Mouse (Mus musculus): ENCODE measurements around the gene Pde6h. TPM values are rescaled to one million over a fixed set of nuclear protein-coding genes. Genes with fewer than 3 reads are reported as not detected.

The Pde6h gene
- total and polyA plus RNA-seq, 3 experiments, result 0.05 TPM; not detected in 2

DNA sequence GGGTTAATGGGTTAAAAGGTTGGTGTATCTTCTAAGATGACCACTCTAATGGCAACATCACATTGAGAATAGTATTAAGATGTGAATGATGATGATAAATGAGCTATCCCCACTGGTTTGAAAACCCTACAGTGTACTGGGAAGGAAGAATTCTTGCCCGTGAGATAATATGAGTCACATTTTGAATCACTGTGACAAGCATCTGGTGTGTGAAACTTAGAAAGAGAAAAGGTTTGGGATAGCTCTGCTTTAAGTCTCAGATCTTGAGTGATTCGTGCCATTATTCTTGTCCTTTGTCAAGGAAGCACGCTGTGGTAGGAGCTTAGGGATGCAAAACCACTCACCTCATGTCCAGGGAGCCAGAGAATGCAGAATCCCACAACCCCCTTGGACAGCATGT lies 75.4 kb downstream of the Pde6h start:
- no peak for TF ChIP-seq TAL1 (conservative IDR thresholded peaks at IDR 0.05; ENCODE audit: low read depth, low read length)
- no peak for TF ChIP-seq GATA2 (IDR thresholded peaks at IDR 0.05; ENCODE audit: borderline replicate concordance, low read depth, low read length)
- no peak for TF ChIP-seq POLR2AphosphoS5 (IDR thresholded peaks at IDR 0.05; ENCODE audit: insufficient replicate concordance, low read depth, low read length)
- TF ChIP-seq GATA1 (IDR thresholded peaks at IDR 0.05; ENCODE audit: borderline replicate concordance, low read length), result no peak
- TF ChIP-seq CTCF (IDR thresholded peaks at IDR 0.05; ENCODE audit: low read depth, low read length), result no peak
- peaks cover 16% of the 10 kb centered on the region for H3K9me3 ChIP-seq (replicated peaks)
- peaks cover 3% of the 10 kb centered on the region; the same call in 1 of the 2 replicates for H3K27me3 ChIP-seq (ENCODE audit: insufficient read depth, low read length)
- no peaks in the 10 kb centered on the region; the same call in 1 of the 2 replicates for H3K4me1 ChIP-seq (ENCODE audit: insufficient read depth, low read depth, low read length)
- ATAC-seq (ENCODE audit: extremely low read depth, insufficient number of reproducible peaks, low FRiP score, poor library complexity, severe bottlenecking) (no peak), DNase-seq (ENCODE audit: low spot score) (no peak)
- H3K36me3 ChIP-seq (replicated peaks), result no peaks in the 10 kb centered on the region
- H3K4me3 ChIP-seq (ENCODE audit: low read depth, low read length), result no peak overlapping the region

- no peak for DNase-seq (ENCODE audit: low spot score)
- peaks cover 21% of the 10 kb centered on the region for H3K9me3 ChIP-seq (replicated peaks)
- H3K4me3 ChIP-seq (ENCODE audit: low read depth, low read length), result no peak overlapping the region
- H3K27me3 ChIP-seq (ENCODE audit: insufficient read depth, low read length), result peaks cover 3% of the 10 kb centered on the region; the same call in 1 of the 2 replicates
- no peaks in the 10 kb centered on the region; the same call in 1 of the 2 replicates for H3K4me1 ChIP-seq (ENCODE audit: insufficient read depth, low read depth, low read length)
- ATAC-seq (ENCODE audit: extremely low read depth, insufficient number of reproducible peaks, low FRiP score, poor library complexity, severe bottlenecking), result no peak
- TF ChIP-seq CTCF (IDR thresholded peaks at IDR 0.05; ENCODE audit: low read depth, low read length), result no peak; the same call in 1 of the 2 replicates
- no peak for TF ChIP-seq GATA1 (IDR thresholded peaks at IDR 0.05; ENCODE audit: borderline replicate concordance, low read length)
- no peak for TF ChIP-seq TAL1 (conservative IDR thresholded peaks at IDR 0.05; ENCODE audit: low read depth, low read length)
- no peaks in the 10 kb centered on the region for H3K36me3 ChIP-seq (replicated peaks)
Measured at GRCm38 (mm10) chr6:136999707-137000446, 76.2 kb downstream of the Pde6h start.

GRCm38 (mm10) chr6:137000706-137001105 lies 77.1 kb downstream of the Pde6h start:
- Histone ChIP-seq H3K36me3 (replicated peaks) (no peaks in the 10 kb centered on the region), H3K4me3 (ENCODE audit: low read depth, low read length) (no peak overlapping the region), H3K4me1 (ENCODE audit: insufficient read depth, low read depth, low read length) (no peaks in the 10 kb centered on the region; the same call in 1 of the 2 replicates), H3K9me3 (replicated peaks) (peaks cover 21% of the 10 kb centered on the region), H3K27me3 (ENCODE audit: insufficient read depth, low read length) (peaks cover 3% of the 10 kb centered on the region; the same call in 1 of the 2 replicates)
- TF ChIP-seq GATA2 (IDR thresholded peaks at IDR 0.05; ENCODE audit: borderline replicate concordance, low read depth, low read length) (no peak), TAL1 (conservative IDR thresholded peaks at IDR 0.05; ENCODE audit: low read depth, low read length) (no peak), POLR2AphosphoS5 (IDR thresholded peaks at IDR 0.05; ENCODE audit: insufficient replicate concordance, low read depth, low read length) (no peak), CTCF (IDR thresholded peaks at IDR 0.05; ENCODE audit: low read depth, low read length) (no peak), GATA1 (IDR thresholded peaks at IDR 0.05; ENCODE audit: borderline replicate concordance, low read length) (no peak)
- DNase-seq (ENCODE audit: low spot score) (no peak), ATAC-seq (ENCODE audit: extremely low read depth, insufficient number of reproducible peaks, low FRiP score, poor library complexity, severe bottlenecking) (no peak)

GRCm38 (mm10) chr6:137001267-137002168 lies 77.9 kb downstream of the Pde6h start:
- H3K36me3 ChIP-seq (replicated peaks), result no peaks in the 10 kb centered on the region
- H3K4me1 ChIP-seq (ENCODE audit: insufficient read depth, low read depth, low read length), result no peaks in the 10 kb centered on the region; the same call in 1 of the 2 replicates
- H3K4me3 ChIP-seq (ENCODE audit: low read depth, low read length), result no peak overlapping the region
- DNase-seq (ENCODE audit: low spot score) (no peak), ATAC-seq (ENCODE audit: extremely low read depth, insufficient number of reproducible peaks, low FRiP score, poor library complexity, severe bottlenecking) (no peak)
- no peak for TF ChIP-seq GATA2 (IDR thresholded peaks at IDR 0.05; ENCODE audit: borderline replicate concordance, low read depth, low read length)
- no peak for TF ChIP-seq GATA1 (IDR thresholded peaks at IDR 0.05; ENCODE audit: borderline replicate concordance, low read length)
- no peak for TF ChIP-seq CTCF (IDR thresholded peaks at IDR 0.05; ENCODE audit: low read depth, low read length)
- TF ChIP-seq TAL1 (conservative IDR thresholded peaks at IDR 0.05; ENCODE audit: low read depth, low read length), result no peak
- no peak for TF ChIP-seq POLR2AphosphoS5 (IDR thresholded peaks at IDR 0.05; ENCODE audit: insufficient replicate concordance, low read depth, low read length)
- peaks cover 23% of the 10 kb centered on the region for H3K9me3 ChIP-seq (replicated peaks)
- H3K27me3 ChIP-seq (ENCODE audit: insufficient read depth, low read length), result peaks cover 3% of the 10 kb centered on the region; the same call in 1 of the 2 replicates

GRCm38 (mm10) chr6:137002169-137002514 lies 78.5 kb downstream of the Pde6h start:
- H3K27me3 ChIP-seq (ENCODE audit: insufficient read depth, low read length), result peaks cover 3% of the 10 kb centered on the region; the same call in 1 of the 2 replicates
- no peak overlapping the region for H3K4me3 ChIP-seq (ENCODE audit: low read depth, low read length)
- ATAC-seq (ENCODE audit: extremely low read depth, insufficient number of reproducible peaks, low FRiP score, poor library complexity, severe bottlenecking) (no peak), DNase-seq (ENCODE audit: low spot score) (no peak)
- no peaks in the 10 kb centered on the region; the same call in 1 of the 2 replicates for H3K4me1 ChIP-seq (ENCODE audit: insufficient read depth, low read depth, low read length)
- no peaks in the 10 kb centered on the region for H3K36me3 ChIP-seq (replicated peaks)
- H3K9me3 ChIP-seq (replicated peaks), result peaks cover 29% of the 10 kb centered on the region
- no peak for TF ChIP-seq CTCF (IDR thresholded peaks at IDR 0.05; ENCODE audit: low read depth, low read length)
- no peak for TF ChIP-seq GATA1 (IDR thresholded peaks at IDR 0.05; ENCODE audit: borderline replicate concordance, low read length)
- no peak for TF ChIP-seq TAL1 (conservative IDR thresholded peaks at IDR 0.05; ENCODE audit: low read depth, low read length)
- no peak for TF ChIP-seq GATA2 (IDR thresholded peaks at IDR 0.05; ENCODE audit: borderline replicate concordance, low read depth, low read length)
- no peak for TF ChIP-seq POLR2AphosphoS5 (IDR thresholded peaks at IDR 0.05; ENCODE audit: insufficient replicate concordance, low read depth, low read length)

DNA sequence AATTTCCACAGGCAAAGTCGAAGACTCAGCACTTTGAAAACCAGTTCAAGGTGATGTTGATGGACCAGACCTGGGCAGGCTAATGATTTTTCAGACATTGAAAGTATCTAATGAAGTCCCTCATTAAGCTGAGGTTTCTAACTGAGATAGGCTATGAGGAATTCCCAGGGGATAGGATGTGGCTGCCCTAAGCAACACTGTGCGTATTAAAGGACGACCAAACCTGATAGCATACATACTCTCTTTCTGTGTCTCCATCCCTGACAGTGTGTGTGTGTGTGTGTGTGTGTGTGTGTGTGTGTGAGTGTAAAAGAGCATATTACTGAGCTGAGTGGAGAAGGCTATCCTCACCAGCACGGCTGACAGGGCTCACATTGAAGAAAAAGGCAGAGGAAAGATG lies 80.7 kb downstream of the Pde6h start:
- ATAC-seq (ENCODE audit: extremely low read depth, insufficient number of reproducible peaks, low FRiP score, poor library complexity, severe bottlenecking), result no peak
- no peak overlapping the region for H3K4me3 ChIP-seq (ENCODE audit: low read depth, low read length)

More for the DNA sequence above, 80.7 kb downstream of the Pde6h start:
- Histone ChIP-seq H3K36me3 (replicated peaks) (no peaks in the 10 kb centered on the region), H3K9me3 (replicated peaks) (peaks cover 35% of the 10 kb centered on the region), H3K4me1 (ENCODE audit: insufficient read depth, low read depth, low read length) (no peaks in the 10 kb centered on the region; the same call in 1 of the 2 replicates), H3K27me3 (ENCODE audit: insufficient read depth, low read length) (peaks cover 3% of the 10 kb centered on the region; the same call in 1 of the 2 replicates)
- DNase-seq (ENCODE audit: low spot score), result no peak
- TF ChIP-seq CTCF (IDR thresholded peaks at IDR 0.05; ENCODE audit: low read depth, low read length), result no peak
- no peak for TF ChIP-seq GATA1 (IDR thresholded peaks at IDR 0.05; ENCODE audit: borderline replicate concordance, low read length)
- no peak for TF ChIP-seq GATA2 (IDR thresholded peaks at IDR 0.05; ENCODE audit: borderline replicate concordance, low read depth, low read length)
- TF ChIP-seq POLR2AphosphoS5 (IDR thresholded peaks at IDR 0.05; ENCODE audit: insufficient replicate concordance, low read depth, low read length), result no peak
- TF ChIP-seq TAL1 (conservative IDR thresholded peaks at IDR 0.05; ENCODE audit: low read depth, low read length), result no peak

Measured in G1E (cell line).